Mouse (Mus musculus) liver, postnatal 0 days (tissue): ENCODE measurements around the gene Kif1c.

ENCODE experiments used
- CTCF ChIP-seq: sonication (generic); IDR thresholded peaks from 2 replicates; pipeline ENCODE4 v1.5.1; 2016; ENCODE audit warnings: antibody characterized with exemption, low read depth
- EP300 ChIP-seq: IDR thresholded peaks from 2 replicates; pipeline ENCODE4 v1.6.1; 2016; ENCODE audit warnings: antibody characterized with exemption, low read depth, mild to moderate bottlenecking

DNA sequence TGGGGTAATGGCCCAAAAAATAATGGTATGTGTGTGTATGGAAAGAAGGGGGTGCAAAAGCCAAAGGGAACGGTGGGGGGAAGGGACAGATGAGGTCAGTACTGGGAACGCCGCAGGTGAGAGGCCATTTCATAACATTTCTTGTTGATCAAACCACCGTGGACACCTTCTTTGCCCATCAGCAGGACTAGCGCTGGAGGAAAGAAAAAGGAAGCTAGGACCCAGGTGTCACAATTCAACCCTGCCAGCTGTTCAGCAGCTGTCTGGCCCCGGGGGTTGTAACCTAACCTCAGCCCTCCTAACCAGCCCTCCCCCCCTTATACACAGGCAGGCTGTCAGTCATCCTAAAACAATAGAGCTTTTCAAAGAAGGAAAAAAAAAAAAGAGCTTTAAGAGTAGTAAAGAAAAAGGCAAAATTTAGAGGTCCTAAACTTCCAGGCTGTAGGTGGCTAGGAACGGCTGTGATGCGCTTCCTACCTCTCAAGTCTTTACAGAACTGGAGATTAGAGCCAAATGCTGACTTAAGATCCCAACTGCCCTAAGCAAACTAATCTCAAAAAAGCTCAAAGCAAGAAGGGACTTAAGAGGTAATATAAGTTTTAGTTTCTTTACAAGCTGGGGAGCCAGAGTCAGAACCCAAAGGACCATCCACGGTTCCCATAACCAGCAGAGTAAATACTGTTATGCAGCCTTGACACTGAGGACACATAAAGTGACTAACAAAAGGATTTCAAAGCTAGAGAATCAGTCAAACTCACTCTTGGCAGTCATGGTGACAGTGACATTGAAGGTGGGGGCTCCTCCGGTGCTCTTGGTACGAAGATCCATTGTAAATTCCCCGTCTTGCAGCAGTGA is 48.1 kb upstream of the Kif1c start:
- no peak for TF ChIP-seq EP300
- no peak for TF ChIP-seq CTCF
